Mouse (Mus musculus) olfactory bulb, adult 2 months (tissue): ENCODE results near the gene Plekhm3.

ENCODE experiments used
- CTCF ChIP-seq: fragments of 200-500 bp; IDR thresholded peaks from 2 replicates; pipeline ENCODE4 v1.5.1; 2012; ENCODE audit warnings: low read depth, mild to moderate bottlenecking, low read length, moderate library complexity; ENCODE audit not compliant: insufficient read depth
- POLR2A ChIP-seq: fragments of 200-500 bp; IDR thresholded peaks from 2 replicates; pipeline ENCODE4 v1.6.1; 2012; ENCODE audit warnings: mild to moderate bottlenecking, low read depth, low read length, moderate library complexity; ENCODE audit not compliant: insufficient read depth

GRCm38 (mm10) chr1:64736681-64737501, 219.7 kb downstream of the Plekhm3 start:
- TF ChIP-seq CTCF (no peak), POLR2A (no peak)
